Mouse (Mus musculus): ENCODE data around the gene Hltf. TPM values are rescaled to one million over a fixed set of nuclear protein-coding genes. Genes with fewer than 3 reads are reported as not detected.

The Hltf gene
- polyA plus RNA-seq, 2 experiments, result 4.5 to 9.4 TPM

DNA sequence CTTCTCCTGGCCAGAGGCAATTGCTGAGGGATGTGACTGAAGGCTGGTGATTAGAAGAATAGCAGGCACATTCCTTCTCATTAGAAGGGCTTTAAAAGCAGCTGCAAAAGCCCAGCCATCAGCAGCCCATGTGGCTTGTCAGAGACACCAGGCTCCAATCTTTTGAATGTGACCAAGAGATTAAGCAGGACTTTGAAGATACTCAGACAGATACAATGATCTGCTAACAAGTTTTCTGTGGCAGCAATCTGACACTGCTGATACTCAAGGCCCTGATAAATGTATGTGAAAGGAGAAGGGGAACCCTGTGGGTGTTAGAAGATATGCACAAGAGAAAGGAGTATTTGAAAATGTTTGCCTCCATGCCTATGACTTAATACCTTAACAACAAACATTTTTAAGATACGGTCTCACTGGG, 88.1 kb downstream of the Hltf start:
- ATAC-seq (ENCODE audit: insufficient read depth) (no peak), DNase-seq (ENCODE audit: low read depth in 3 of 3, low spot score in 3 of 3) (no peak)
- Histone ChIP-seq H3K9me3 (ENCODE audit: control insufficient read depth, low read length) (no peaks in the 10 kb centered on the region), H3K4me2 (ENCODE audit: low read depth) (no peak overlapping the region), H3K27me3 (ENCODE audit: control insufficient read depth, insufficient read depth, low read length) (no peaks in the 10 kb centered on the region), H3K27ac (no peak overlapping the region), H3K4me1 (replicated peaks; ENCODE audit: control insufficient read depth in 2 of 2, insufficient read depth in 2 of 2, low read length in 1 of 2) (0 out of 4 replicates have a peak, but pooled peaks cover 0 to 2% of the 10 kb centered on the region in 2 experiments), H3K36me3 (replicated peaks; ENCODE audit: control insufficient read depth, insufficient read depth, low read depth) (no peaks in the 10 kb centered on the region; the same call in none of the 2 replicates), H3K9ac (replicated peaks) (no peak overlapping the region), H3K4me3 (ENCODE audit: insufficient read depth in 1 of 2, low read depth in 2 of 2, low read length in 2 of 2) (no peak overlapping the region)
- TF ChIP-seq CTCF (IDR thresholded peaks at IDR 0.05; ENCODE audit: low read depth) (no peak), EP300 (IDR thresholded peaks at IDR 0.05; ENCODE audit: low read depth) (no peak)
- 63% methylated on average over 1 of the region's 1 CpGs for WGBS (ENCODE audit: insufficient replicate concordance)

GRCm38 (mm10) chr3:20146884-20147395, 89.3 kb downstream of the Hltf start:
- Histone ChIP-seq H3K4me2 (ENCODE audit: low read depth) (no peak overlapping the region), H3K27me3 (ENCODE audit: control insufficient read depth, insufficient read depth, low read length) (no peaks in the 10 kb centered on the region), H3K4me3 (ENCODE audit: insufficient read depth in 1 of 2, low read depth in 2 of 2, low read length in 2 of 2) (no peak overlapping the region), H3K4me1 (replicated peaks; ENCODE audit: control insufficient read depth in 2 of 2, insufficient read depth in 2 of 2, low read length in 1 of 2) (no peaks in the 10 kb centered on the region), H3K9me3 (ENCODE audit: control insufficient read depth, low read length) (no peaks in the 10 kb centered on the region), H3K27ac (no peak overlapping the region), H3K9ac (replicated peaks) (no peak overlapping the region), H3K36me3 (replicated peaks; ENCODE audit: control insufficient read depth, insufficient read depth, low read depth) (no peaks in the 10 kb centered on the region; the same call in none of the 2 replicates)
- WGBS (ENCODE audit: insufficient replicate concordance), result 78% methylated on average over 7 of the region's 7 CpGs
- no peak for DNase-seq (ENCODE audit: low read depth in 3 of 3, low spot score in 3 of 3)
- no peak for TF ChIP-seq EP300 (IDR thresholded peaks at IDR 0.05; ENCODE audit: low read depth)
- no peak for TF ChIP-seq CTCF (IDR thresholded peaks at IDR 0.05; ENCODE audit: low read depth)
- no peak for ATAC-seq (ENCODE audit: insufficient read depth)

GRCm38 (mm10) chr3:20147647-20148046, 90.0 kb downstream of the Hltf start:
- no peak overlapping the region for H3K9ac ChIP-seq (replicated peaks)
- H3K4me3 ChIP-seq (ENCODE audit: insufficient read depth in 1 of 2, low read depth in 2 of 2, low read length in 2 of 2), result no peak overlapping the region
- no peak for ATAC-seq (ENCODE audit: insufficient read depth)
- no peaks in the 10 kb centered on the region for H3K27me3 ChIP-seq (ENCODE audit: control insufficient read depth, insufficient read depth, low read length)
- no peak overlapping the region for H3K4me2 ChIP-seq (ENCODE audit: low read depth)
- H3K36me3 ChIP-seq (replicated peaks; ENCODE audit: control insufficient read depth, insufficient read depth, low read depth), result no peaks in the 10 kb centered on the region; the same call in none of the 2 replicates
- 85% methylated on average over 5 of the region's 5 CpGs for WGBS (ENCODE audit: insufficient replicate concordance)
- H3K4me1 ChIP-seq (replicated peaks; ENCODE audit: control insufficient read depth in 2 of 2, insufficient read depth in 2 of 2, low read length in 1 of 2), result no peaks in the 10 kb centered on the region
- H3K9me3 ChIP-seq (ENCODE audit: control insufficient read depth, low read length), result no peaks in the 10 kb centered on the region
- H3K27ac ChIP-seq, result no peak overlapping the region
- no peak for DNase-seq (ENCODE audit: low read depth in 3 of 3, low spot score in 3 of 3)
- TF ChIP-seq EP300 (IDR thresholded peaks at IDR 0.05; ENCODE audit: low read depth) (no peak), CTCF (IDR thresholded peaks at IDR 0.05; ENCODE audit: low read depth) (no peak)

DNA sequence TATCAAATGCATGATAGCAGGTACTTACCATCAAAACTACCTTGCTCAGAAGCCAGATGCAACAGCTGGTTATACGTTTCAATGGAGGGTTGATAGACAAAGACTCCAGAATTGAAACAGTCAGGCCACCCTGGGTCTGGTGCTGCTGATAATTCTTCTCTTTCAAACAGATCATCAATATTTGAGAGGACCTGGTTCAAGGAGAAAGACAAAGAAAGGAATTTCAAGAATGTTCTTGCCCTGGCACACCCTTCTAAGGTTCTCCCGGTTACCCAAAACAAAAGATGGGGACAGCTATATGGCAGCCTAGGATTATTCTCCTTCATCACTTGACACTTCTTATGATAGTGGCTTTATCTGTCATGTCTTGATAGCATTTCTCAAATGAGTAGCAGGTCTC, 92.9 kb downstream of the Hltf start:
- H3K36me3 ChIP-seq (replicated peaks; ENCODE audit: control insufficient read depth, insufficient read depth, low read depth), result no peaks in the 10 kb centered on the region; the same call in none of the 2 replicates
- no peaks in the 10 kb centered on the region for H3K9me3 ChIP-seq (ENCODE audit: control insufficient read depth, low read length)
- no peak overlapping the region for H3K9ac ChIP-seq (replicated peaks)
- DNase-seq (ENCODE audit: low read depth in 3 of 3, low spot score in 3 of 3) (no peak), ATAC-seq (ENCODE audit: insufficient read depth) (no peak)
- 68% methylated on average over 2 of the region's 2 CpGs for WGBS (ENCODE audit: insufficient replicate concordance)
- H3K27ac ChIP-seq, result no peak overlapping the region
- H3K4me1 ChIP-seq (replicated peaks; ENCODE audit: control insufficient read depth in 2 of 2, insufficient read depth in 2 of 2, low read length in 1 of 2), result no peaks in the 10 kb centered on the region; a peak in 3 of 4 replicates
- no peak overlapping the region for H3K4me2 ChIP-seq (ENCODE audit: low read depth)
- H3K4me3 ChIP-seq (ENCODE audit: insufficient read depth in 1 of 2, low read depth in 2 of 2, low read length in 2 of 2), result no peak overlapping the region
- TF ChIP-seq CTCF (IDR thresholded peaks at IDR 0.05; ENCODE audit: low read depth), result no peak
- TF ChIP-seq EP300 (IDR thresholded peaks at IDR 0.05; ENCODE audit: low read depth), result no peak
- no peaks in the 10 kb centered on the region for H3K27me3 ChIP-seq (ENCODE audit: control insufficient read depth, insufficient read depth, low read length)

- WGBS (ENCODE audit: insufficient replicate concordance), result 71% methylated on average over 3 of the region's 3 CpGs
- TF ChIP-seq EP300 (IDR thresholded peaks at IDR 0.05; ENCODE audit: low read depth) (no peak), CTCF (IDR thresholded peaks at IDR 0.05; ENCODE audit: low read depth) (no peak)
- Histone ChIP-seq H3K36me3 (replicated peaks; ENCODE audit: control insufficient read depth, insufficient read depth, low read depth) (no peaks in the 10 kb centered on the region; the same call in none of the 2 replicates), H3K27ac (no peak overlapping the region), H3K9me3 (ENCODE audit: control insufficient read depth, low read length) (no peaks in the 10 kb centered on the region), H3K4me1 (replicated peaks; ENCODE audit: control insufficient read depth in 2 of 2, insufficient read depth in 2 of 2, low read length in 1 of 2) (peaks cover 0 to 2% of the 10 kb centered on the region in 2 experiments; a peak in 3 of 4 replicates), H3K4me2 (ENCODE audit: low read depth) (no peak overlapping the region), H3K9ac (replicated peaks) (no peak overlapping the region), H3K4me3 (ENCODE audit: insufficient read depth in 1 of 2, low read depth in 2 of 2, low read length in 2 of 2) (no peak overlapping the region), H3K27me3 (ENCODE audit: control insufficient read depth, insufficient read depth, low read length) (no peaks in the 10 kb centered on the region)
- ATAC-seq (ENCODE audit: insufficient read depth) (no peak), DNase-seq (ENCODE audit: low read depth in 3 of 3, low spot score in 3 of 3) (no peak)
Measured at GRCm38 (mm10) chr3:20151651-20152050, 94.0 kb downstream of the Hltf start.
